In the genomic region with DNA sequence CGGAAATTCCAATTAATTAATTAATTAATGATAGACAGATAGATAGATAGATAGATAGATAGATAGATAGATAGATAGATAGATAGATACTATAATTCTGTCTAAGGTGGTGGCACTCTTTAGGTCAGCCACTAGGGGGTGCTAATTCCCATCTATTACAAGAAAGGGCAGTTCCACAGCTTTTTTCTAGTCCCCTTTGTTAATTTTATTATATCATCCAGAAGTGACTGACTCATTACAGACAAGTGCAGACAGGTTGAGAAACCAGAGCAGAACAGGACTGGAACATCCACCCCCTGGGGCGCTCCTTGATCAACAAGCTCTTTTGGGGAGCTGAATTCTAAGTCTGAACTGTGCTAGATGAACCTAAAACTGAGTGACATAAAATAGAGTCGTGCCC, we compare ENCODE assay signal across 10 mouse cellular contexts. TPM values are rescaled to one million over a fixed set of nuclear protein-coding genes. Genes with fewer than 3 reads are reported as not detected.
DNase-seq lines count a peak whose midpoint lies in the region; ATAC-seq and TF ChIP-seq lines count a peak whose summit lies in the region.
"Had no signal": no experiment of that assay in that cellular context is flagged by ENCODE, and none has a peak within 500 bp of the region (broad histone marks: within the 10 kb centered on the region; RNA-seq: fewer than 3 reads in every experiment).

No protein-coding gene starts in this region.

- no peak for TF ChIP-seq EP300 in heart, postnatal 0 days (IDR thresholded peaks at IDR 0.05; ENCODE audit: low read depth)

- H3K4me2 ChIP-seq in heart, postnatal 0 days (ENCODE audit: low read depth, low read length): no peak overlapping the region
- H3K4me2 ChIP-seq: limb, embryonic 13.5 days; stomach, embryonic 15.5 days had no signal

- no peaks in the 10 kb centered on the region for H3K9me3 ChIP-seq in heart, postnatal 0 days (replicated peaks; ENCODE audit: control insufficient read depth, low read length)
- H3K9me3 ChIP-seq in heart, embryonic 10.5 days: no peaks in the 10 kb centered on the region
- no peaks in the 10 kb centered on the region for H3K9me3 ChIP-seq in ES-E14 (ENCODE audit: control insufficient read depth, insufficient read depth, low read depth, low read length)
- H3K9me3 ChIP-seq: limb, embryonic 13.5 days; stomach, embryonic 15.5 days had no signal

- H3K4me1 ChIP-seq in heart, postnatal 0 days (ENCODE audit: control insufficient read depth, insufficient read depth): no peaks in the 10 kb centered on the region
- peaks cover 4% of the 10 kb centered on the region; the same call in 1 of the 2 replicates for H3K4me1 ChIP-seq in heart, embryonic 10.5 days
- H3K4me1 ChIP-seq in ES-E14 (ENCODE audit: control insufficient read depth in 2 of 2, insufficient read depth in 2 of 2, low read length in 2 of 2, poor library complexity in 1 of 2): peaks cover 0 to 4% of the 10 kb centered on the region in 2 experiments; a peak in 1 of 4 replicates
- H3K4me1 ChIP-seq: limb, embryonic 13.5 days; stomach, embryonic 15.5 days had no signal

- WGBS in heart, postnatal 0 days: 33% methylated on average over 3 of the region's 3 CpGs
- 31% methylated on average over 3 of the region's 3 CpGs for WGBS in heart, embryonic 10.5 days

- in situ Hi-C loops in ES-E14 (cut with MboI; ENCODE audit: low sequenced_read_pairs in 2 of 2, unreplicated experiment in 2 of 2): loop anchor here in 1 of 2 experiments (10.0 kb wide), 1 partner anchor 92 kb away; no protein-coding TSS in a partner anchor

- no peak overlapping the region for H3K9ac ChIP-seq in heart, postnatal 0 days (replicated peaks; ENCODE audit: low read depth, low read length)
- no peak overlapping the region for H3K9ac ChIP-seq in ES-E14 (ENCODE audit: insufficient read depth, low read depth, low read length, poor library complexity, severe bottlenecking)
- H3K9ac ChIP-seq: limb, embryonic 13.5 days; stomach, embryonic 15.5 days had no signal

- DNase-seq in heart, postnatal 0 days (ENCODE audit: low spot score): peak; percentile 60
- DNase-seq in heart, embryonic 10.5 days (ENCODE audit: low spot score): no peak
- peak; percentile 81 for DNase-seq in 3T3-L1 (ENCODE audit: low read depth, low spot score)
- peak; percentile 20 for DNase-seq in ES-E14 (ENCODE audit: low read depth, low spot score)
- peak; percentile 64 for DNase-seq in embryo, embryonic 10 days (ENCODE audit: low spot score)
- DNase-seq in kidney, postnatal 14 days: peak; percentile 33
- peak; percentile 66 for DNase-seq in retina, postnatal 1 day
- DNase-seq in ovary, adult 18-20 months (ENCODE audit: low spot score): no peak

- no peaks in the 10 kb centered on the region for H3K27me3 ChIP-seq in heart, postnatal 0 days (ENCODE audit: control insufficient read depth, insufficient read depth, low read length)
- no peaks in the 10 kb centered on the region for H3K27me3 ChIP-seq in heart, embryonic 10.5 days (ENCODE audit: insufficient read depth, poor library complexity, severe bottlenecking)
- H3K27me3 ChIP-seq: limb, embryonic 13.5 days; stomach, embryonic 15.5 days had no signal

- H3K36me3 ChIP-seq in heart, postnatal 0 days (replicated peaks; ENCODE audit: control insufficient read depth, insufficient read depth, low read length): no peaks in the 10 kb centered on the region
- no peaks in the 10 kb centered on the region for H3K36me3 ChIP-seq in heart, embryonic 10.5 days
- no peaks in the 10 kb centered on the region for H3K36me3 ChIP-seq in ES-E14 (ENCODE audit: control insufficient read depth, insufficient read depth, low read length, poor library complexity, severe bottlenecking)
- H3K36me3 ChIP-seq: limb, embryonic 13.5 days; stomach, embryonic 15.5 days had no signal

- TF ChIP-seq CTCF in heart, postnatal 0 days (IDR thresholded peaks at IDR 0.05; ENCODE audit: low read depth): peak; percentile 67

- H3K27ac ChIP-seq in heart, postnatal 0 days (ENCODE audit: low read depth): no peak overlapping the region
- H3K27ac ChIP-seq in heart, embryonic 10.5 days: no peak overlapping the region
- H3K27ac ChIP-seq in ES-E14 (ENCODE audit: insufficient read depth, low read depth, low read length, poor library complexity, severe bottlenecking): no peak overlapping the region
- H3K27ac ChIP-seq: limb, embryonic 13.5 days; stomach, embryonic 15.5 days had no signal

- no peak for ATAC-seq in heart, postnatal 0 days (ENCODE audit: insufficient read depth, low read depth)

- H3K4me3 ChIP-seq in heart, postnatal 0 days (ENCODE audit: low read depth, low read length): no peak overlapping the region
- no peak overlapping the region for H3K4me3 ChIP-seq in heart, embryonic 10.5 days
- no peak overlapping the region for H3K4me3 ChIP-seq in ES-E14 (ENCODE audit: insufficient read depth in 1 of 2, low read depth in 1 of 2, low read length in 2 of 2, poor library complexity in 1 of 2, severe bottlenecking in 1 of 2)
- H3K4me3 ChIP-seq: limb, embryonic 13.5 days; stomach, embryonic 15.5 days had no signal

TF ChIP-seq in ES-E14, 5 proteins besides CTCF, POLR2A, EP300 and RAD21:
- no peak for TF ChIP-seq ZNF384 (IDR thresholded peaks at IDR 0.05; ENCODE audit: low read depth, low read length)
- no peak for TF ChIP-seq HCFC1 (IDR thresholded peaks at IDR 0.05; ENCODE audit: borderline replicate concordance, insufficient read depth, low read length)

RNA-seq across cellular contexts. Expression of a gene that starts 4.7 kb away (rescaled TPM):
- total RNA-seq in heart, postnatal 0 days (2014; rRNA removed; ENCODE audit: low replicate concordance): 15.0 and 15.1 TPM in 2 replicates
- 80.7 and 86.8 TPM in 2 replicates for polyA plus RNA-seq in heart, postnatal 0 days (2015; fragmentation: Nextera tagmentation; extraction: Ambion mirVana)
- 117 and 133 TPM in 2 replicates for polyA plus RNA-seq in heart, embryonic 10.5 days (2016; fragmentation: Nextera tagmentation; extraction: Ambion mirVana)
- 32.2 and 52.2 TPM in 2 replicates for total RNA-seq in ES-E14 (2012; rRNA removed)

Comparison
In these comparisons a context has a peak if more than half of its experiments do, and no peak if none do; other contexts are left out.
1. DNase-seq: peak in heart, postnatal 0 days (single experiment), 3T3-L1 (single experiment), ES-E14 (single experiment), embryo, embryonic 10 days (single experiment), kidney, postnatal 14 days (single experiment) and retina, postnatal 1 day (single experiment); none in heart, embryonic 10.5 days (single experiment) and ovary, adult 18-20 months (single experiment).